Comparison of ENCODE assay signal across 9 mouse cellular contexts in the genomic region with DNA sequence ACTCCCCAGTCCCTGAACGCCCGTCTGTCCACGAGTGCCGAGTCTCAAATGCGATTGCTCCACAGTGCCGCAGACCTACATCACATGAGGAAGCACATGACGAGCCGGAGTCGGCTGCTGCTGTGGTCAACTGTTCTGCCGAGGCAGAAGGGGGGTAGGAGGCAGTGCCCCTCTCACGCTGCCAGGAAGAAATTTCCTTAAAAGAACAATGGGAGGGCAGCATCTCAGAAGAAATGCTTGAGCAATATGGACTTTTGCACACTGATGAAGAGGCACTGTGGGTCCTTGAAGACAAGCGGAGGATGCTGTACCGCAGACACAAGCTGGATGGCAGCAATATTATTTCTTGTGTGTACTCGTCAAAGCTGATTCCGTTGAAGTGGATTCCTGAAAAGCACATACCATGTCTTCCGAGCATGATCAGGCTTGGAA.
DNase-seq lines count a peak whose midpoint lies in the region; ATAC-seq and TF ChIP-seq lines count a peak whose summit lies in the region.
"Had no signal": no experiment of that assay in that cellular context is flagged by ENCODE, and none has a peak within 500 bp of the region (broad histone marks: within the 10 kb centered on the region; RNA-seq: fewer than 3 reads in every experiment).

No protein-coding gene starts in this region.

- peak overlapping the region; percentile 24 for H3K4me2 ChIP-seq in embryonic facial prominence, embryonic 12.5 days (replicated peaks)
- peak overlapping the region; percentile 40 for H3K4me2 ChIP-seq in heart, embryonic 12.5 days
- peak overlapping the region; percentile 19; the same call in 1 of the 2 replicates for H3K4me2 ChIP-seq in liver, postnatal 0 days (ENCODE audit: low read depth, low read length)
- peak overlapping the region; percentile 56 for H3K4me2 ChIP-seq in neural tube, embryonic 12.5 days (replicated peaks)

- no peak overlapping the region for H3K4me3 ChIP-seq in embryonic facial prominence, embryonic 12.5 days
- peak overlapping the region; percentile 6; the same call in 1 of the 2 replicates for H3K4me3 ChIP-seq in heart, embryonic 12.5 days
- no peak overlapping the region for H3K4me3 ChIP-seq in liver, postnatal 0 days (ENCODE audit: low read depth, low read length)
- no peak overlapping the region for H3K4me3 ChIP-seq in neural tube, embryonic 12.5 days

- peaks cover 42% of the 10 kb centered on the region for H3K4me1 ChIP-seq in embryonic facial prominence, embryonic 12.5 days
- peaks cover 69% of the 10 kb centered on the region for H3K4me1 ChIP-seq in heart, embryonic 12.5 days (replicated peaks)
- H3K4me1 ChIP-seq in liver, postnatal 0 days (ENCODE audit: insufficient read depth): peaks cover 18% of the 10 kb centered on the region
- H3K4me1 ChIP-seq in neural tube, embryonic 12.5 days: peaks cover 44% of the 10 kb centered on the region

- no peak overlapping the region for H3K9ac ChIP-seq in embryonic facial prominence, embryonic 12.5 days
- no peak overlapping the region for H3K9ac ChIP-seq in heart, embryonic 12.5 days
- H3K9ac ChIP-seq in liver, postnatal 0 days (replicated peaks): no peak overlapping the region
- no peak overlapping the region; the same call in 1 of the 2 replicates for H3K9ac ChIP-seq in neural tube, embryonic 12.5 days

- no peak for TF ChIP-seq EP300 in liver, postnatal 0 days (IDR thresholded peaks at IDR 0.05; ENCODE audit: low read depth)

- no peaks in the 10 kb centered on the region for H3K9me3 ChIP-seq in embryonic facial prominence, embryonic 12.5 days
- no peaks in the 10 kb centered on the region for H3K9me3 ChIP-seq in heart, embryonic 12.5 days (replicated peaks)
- H3K9me3 ChIP-seq in liver, postnatal 0 days (ENCODE audit: low read length): no peaks in the 10 kb centered on the region
- no peaks in the 10 kb centered on the region for H3K9me3 ChIP-seq in neural tube, embryonic 12.5 days

- no peaks in the 10 kb centered on the region for H3K36me3 ChIP-seq in embryonic facial prominence, embryonic 12.5 days
- no peaks in the 10 kb centered on the region for H3K36me3 ChIP-seq in heart, embryonic 12.5 days
- H3K36me3 ChIP-seq in liver, postnatal 0 days (replicated peaks; ENCODE audit: insufficient read depth, low read length): no peaks in the 10 kb centered on the region
- no peaks in the 10 kb centered on the region for H3K36me3 ChIP-seq in neural tube, embryonic 12.5 days

- H3K27me3 ChIP-seq in embryonic facial prominence, embryonic 12.5 days: no peaks in the 10 kb centered on the region
- no peaks in the 10 kb centered on the region for H3K27me3 ChIP-seq in heart, embryonic 12.5 days (replicated peaks)
- peaks cover 19% of the 10 kb centered on the region; the same call in 1 of the 2 replicates for H3K27me3 ChIP-seq in liver, postnatal 0 days (ENCODE audit: insufficient read depth, low read length)
- no peaks in the 10 kb centered on the region for H3K27me3 ChIP-seq in neural tube, embryonic 12.5 days (replicated peaks)
- H3K27me3 ChIP-seq: Patski had no signal

- WGBS in embryonic facial prominence, embryonic 12.5 days: 50% methylated on average over 16 of the region's 16 CpGs
- WGBS in heart, embryonic 12.5 days: 53% methylated on average over 16 of the region's 16 CpGs
- 47% methylated on average over 16 of the region's 16 CpGs for WGBS in liver, postnatal 0 days (ENCODE audit: insufficient replicate concordance)
- WGBS in neural tube, embryonic 12.5 days: 43% methylated on average over 16 of the region's 16 CpGs

- no peak for TF ChIP-seq CTCF in liver, postnatal 0 days (IDR thresholded peaks at IDR 0.05; ENCODE audit: low read depth)

- no peak for ATAC-seq in embryonic facial prominence, embryonic 12.5 days (ENCODE audit: insufficient number of reproducible peaks, insufficient read depth, low FRiP score, low TSS enrichment)
- ATAC-seq in heart, embryonic 12.5 days (ENCODE audit: insufficient number of reproducible peaks, low FRiP score): no peak
- peak; percentile 18; the same call in 1 of the 2 replicates for ATAC-seq in liver, postnatal 0 days
- ATAC-seq in neural tube, embryonic 12.5 days (ENCODE audit: low FRiP score, low read depth): no peak
- ATAC-seq: Patski had no signal

- DNase-seq in ovary, adult 18-20 months (ENCODE audit: low spot score): peak; percentile 27
- DNase-seq in ovary, postnatal 14 days (ENCODE audit: low spot score): no peak
- DNase-seq in kidney, postnatal 14 days: peak; percentile 74
- DNase-seq in liver, postnatal 0 days: peak; percentile 38
- DNase-seq in thymus, postnatal 14 days: peak; percentile 74

- peak overlapping the region; percentile 18; the same call in 1 of the 2 replicates for H3K27ac ChIP-seq in embryonic facial prominence, embryonic 12.5 days
- H3K27ac ChIP-seq in heart, embryonic 12.5 days (ENCODE audit: poor library complexity, severe bottlenecking): peak overlapping the region; percentile 18; the same call in 1 of the 2 replicates
- no peak overlapping the region for H3K27ac ChIP-seq in liver, postnatal 0 days (ENCODE audit: low read depth)
- peak overlapping the region; percentile 42; the same call in 1 of the 2 replicates for H3K27ac ChIP-seq in neural tube, embryonic 12.5 days
